Mouse (Mus musculus) ovary, adult 10 weeks (tissue): ENCODE data around the gene Klhdc3. TPM values are rescaled to one million over a fixed set of nuclear protein-coding genes. Genes with fewer than 3 reads are reported as not detected.

ENCODE experiments used
- polyA plus RNA-seq: library from polyadenylated mRNA; stranded (reverse); fragments of 350-450 nt; fragmentation: Illumina TruSeq; extraction: RNeasy Lipid Tissue Mini Kit (QIAGEN cat#74804); gene quantifications from one replicate; pipeline ENCODE4 v1.2.3, GENCODE M21; 2014

The Klhdc3 gene
- 4.6 TPM for polyA plus RNA-seq

DNA sequence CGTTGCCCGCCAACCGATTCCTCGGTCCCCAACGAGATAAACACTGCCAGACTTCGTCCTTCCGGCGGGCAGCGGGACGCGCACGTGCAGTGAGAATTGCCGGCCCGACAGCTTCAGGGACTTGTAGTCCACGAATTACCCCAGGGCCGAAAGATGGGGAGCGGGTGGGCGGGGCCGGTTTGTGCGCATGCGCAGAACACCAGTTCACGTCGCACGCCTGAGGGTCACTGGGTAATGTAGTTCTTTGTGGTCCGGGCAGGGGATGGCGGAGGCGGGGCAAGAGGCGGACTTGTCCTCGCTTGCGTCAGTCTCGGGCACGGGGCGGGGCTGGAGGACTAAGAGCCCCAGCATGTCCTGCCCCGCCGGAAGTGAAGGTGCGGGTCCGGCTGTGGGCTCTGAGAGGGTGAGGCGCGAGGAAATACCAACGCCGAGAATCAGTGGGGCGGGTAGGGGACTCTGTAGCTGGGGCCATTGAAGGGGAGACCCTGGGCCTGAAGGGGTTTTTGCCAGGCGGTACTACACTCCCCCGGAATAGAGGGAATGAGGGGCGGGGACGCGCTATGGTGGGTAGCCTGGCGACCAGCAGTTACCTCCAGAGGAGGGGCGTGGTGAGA, at the start of gene Klhdc3:
Gene Klhdc3, minus strand, starts transcription at position 155 of the 614 bp plus-strand sequence.

GRCm38 (mm10) chr17:46728904-46729318, 48.2 kb upstream of the Klhdc3 start, which contains the start of gene Gnmt:
Gene Gnmt, minus strand, starts transcription at chr17:46729168.

DNA sequence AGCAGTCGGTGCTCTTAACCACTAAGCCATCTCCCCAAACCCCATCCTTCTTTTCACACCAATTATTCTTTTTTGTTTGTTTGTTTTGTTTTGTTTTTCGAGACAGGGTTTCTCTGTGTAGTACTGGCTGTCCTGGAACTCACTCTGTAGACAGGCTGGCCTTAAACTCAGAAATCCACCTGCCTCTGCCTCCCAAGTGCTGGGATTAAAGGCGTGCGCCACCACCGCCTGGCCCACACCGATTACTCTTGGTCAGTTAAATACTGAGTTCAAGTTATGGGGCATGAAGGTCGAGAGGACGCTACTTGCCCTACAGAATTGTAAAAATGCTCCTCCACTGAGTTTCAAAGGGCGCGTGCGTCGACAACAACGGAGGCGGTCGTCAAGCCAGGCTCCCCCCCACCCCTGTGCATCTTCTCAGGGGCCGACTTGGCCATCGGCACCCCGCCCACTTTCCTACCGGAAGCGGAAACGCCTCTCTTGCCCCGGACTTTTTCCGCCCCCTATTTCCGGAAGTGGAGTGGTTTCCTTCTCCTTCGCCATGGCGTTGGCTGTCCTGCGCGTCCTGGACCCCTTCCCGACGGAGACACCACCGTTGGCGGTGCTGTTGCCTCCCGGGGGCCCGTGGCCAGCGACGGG, 30.4 kb upstream of the Klhdc3 start, which contains the start of gene Pex6:
Gene Pex6, plus strand, starts transcription at position 505 of the 639 bp plus-strand sequence.

GRCm38 (mm10) chr17:46704887-46705835, 24.4 kb upstream of the Klhdc3 start, which contains the start of gene Ppp2r5d:
Gene Ppp2r5d, minus strand, starts transcription at chr17:46705111.

DNA sequence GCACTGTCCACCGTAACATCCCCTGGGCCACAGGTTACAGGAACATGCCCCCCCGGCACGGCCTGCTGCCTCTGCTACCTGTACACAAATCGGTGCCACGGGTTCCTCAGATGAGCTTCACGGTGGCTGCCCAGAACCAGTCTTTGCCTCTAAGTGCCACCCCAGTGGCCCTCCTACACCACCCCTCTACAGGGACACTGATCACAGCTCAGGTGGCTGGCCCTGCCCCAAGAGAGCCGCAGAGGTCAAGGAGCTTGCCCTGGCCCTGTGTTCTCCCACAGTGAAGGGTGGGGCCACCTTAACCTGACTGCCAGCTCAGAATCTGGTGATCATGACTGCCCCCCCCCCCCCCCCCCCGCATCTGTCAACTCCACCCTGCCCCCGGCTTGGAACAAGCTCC, 2.3 kb downstream of the Klhdc3 start, which contains the start of gene Mea1:
Gene Mea1, plus strand, starts transcription at position 378 of the 400 bp plus-strand sequence.

DNA sequence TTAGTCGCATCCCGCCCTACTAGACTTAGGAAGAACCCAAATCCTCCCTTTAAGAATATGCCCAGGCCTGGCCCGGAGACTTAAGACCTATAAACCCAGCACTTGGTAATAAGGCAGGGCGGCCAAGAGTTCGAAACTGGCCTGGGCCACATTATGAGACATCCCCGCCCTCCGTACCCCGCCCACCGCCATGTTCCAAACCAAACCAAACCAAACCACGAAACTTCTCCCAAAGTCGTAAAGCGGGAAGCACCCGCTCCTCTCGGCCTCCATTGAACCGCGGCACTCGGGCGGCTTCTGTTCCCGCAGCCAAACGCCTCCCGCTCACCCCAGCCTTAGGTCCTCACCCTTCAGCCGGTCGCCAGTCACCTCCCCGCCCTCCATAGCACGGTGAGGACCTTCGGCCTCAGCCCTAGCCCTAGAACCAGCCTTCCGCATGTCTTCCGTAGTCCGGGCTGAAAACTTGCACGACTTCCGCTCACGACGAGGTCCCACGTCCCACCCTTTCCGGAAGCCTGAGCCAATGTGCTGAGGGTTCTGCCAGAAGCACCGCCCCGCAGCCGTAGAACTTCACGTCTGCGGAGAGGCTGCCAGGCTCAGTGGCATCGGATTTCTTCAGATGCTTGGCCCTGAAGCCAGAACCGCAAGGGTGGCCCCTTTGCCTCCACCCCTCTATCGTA, 6.7 kb downstream of the Klhdc3 start, which contains the start of gene Rrp36:
Gene Rrp36, minus strand, starts transcription at position 503 of the 680 bp plus-strand sequence.

DNA sequence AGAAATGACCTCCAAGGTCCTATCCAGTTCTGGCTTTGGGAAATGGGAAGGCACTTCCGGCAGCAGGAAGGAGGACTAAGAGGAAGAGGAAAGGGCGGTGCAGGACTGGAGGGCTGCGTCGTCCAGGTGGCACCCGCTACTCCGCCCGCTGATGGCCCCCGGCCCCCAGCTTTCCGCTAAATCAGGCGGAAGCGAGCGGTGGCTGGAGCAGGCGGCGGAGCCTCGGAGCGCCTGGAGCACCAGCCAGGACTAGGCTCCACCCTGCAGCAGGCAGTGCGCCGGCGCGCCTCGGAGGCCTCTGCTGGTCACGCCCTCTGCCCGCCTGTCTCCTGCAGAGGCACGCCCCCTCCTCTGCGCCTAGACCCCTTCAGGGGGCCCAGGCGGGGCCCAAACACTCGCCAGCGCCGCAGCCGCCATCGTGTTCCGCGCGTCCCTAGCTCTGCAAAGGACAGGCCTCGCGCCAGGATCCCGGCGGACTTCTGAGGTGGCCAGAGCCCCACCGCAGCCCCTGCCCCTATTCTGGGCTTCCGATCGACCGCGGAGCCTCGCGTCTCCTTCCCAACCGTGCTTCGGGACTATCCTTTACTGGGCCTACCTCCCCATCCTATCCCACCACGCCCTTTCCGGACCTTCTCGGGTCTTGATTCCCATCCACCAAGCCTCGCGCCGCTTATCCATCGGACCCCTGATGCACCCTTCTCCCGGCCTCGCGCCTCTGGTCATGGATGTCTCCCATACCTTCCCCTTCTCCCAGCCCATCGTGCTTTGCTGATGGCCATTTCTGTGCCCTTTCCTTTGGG, 30.3 kb downstream of the Klhdc3 start, which contains the start of gene Cul7:
Gene Cul7, plus strand, starts transcription at position 106 of the 800 bp plus-strand sequence.

GRCm38 (mm10) chr17:46645561-46646321, 35.0 kb downstream of the Klhdc3 start, which contains the start of the genes Klc4 and Mrpl2:
Gene Klc4, minus strand, starts transcription at chr17:46646022.
Gene Mrpl2, plus strand, starts transcription at chr17:46646229.

DNA sequence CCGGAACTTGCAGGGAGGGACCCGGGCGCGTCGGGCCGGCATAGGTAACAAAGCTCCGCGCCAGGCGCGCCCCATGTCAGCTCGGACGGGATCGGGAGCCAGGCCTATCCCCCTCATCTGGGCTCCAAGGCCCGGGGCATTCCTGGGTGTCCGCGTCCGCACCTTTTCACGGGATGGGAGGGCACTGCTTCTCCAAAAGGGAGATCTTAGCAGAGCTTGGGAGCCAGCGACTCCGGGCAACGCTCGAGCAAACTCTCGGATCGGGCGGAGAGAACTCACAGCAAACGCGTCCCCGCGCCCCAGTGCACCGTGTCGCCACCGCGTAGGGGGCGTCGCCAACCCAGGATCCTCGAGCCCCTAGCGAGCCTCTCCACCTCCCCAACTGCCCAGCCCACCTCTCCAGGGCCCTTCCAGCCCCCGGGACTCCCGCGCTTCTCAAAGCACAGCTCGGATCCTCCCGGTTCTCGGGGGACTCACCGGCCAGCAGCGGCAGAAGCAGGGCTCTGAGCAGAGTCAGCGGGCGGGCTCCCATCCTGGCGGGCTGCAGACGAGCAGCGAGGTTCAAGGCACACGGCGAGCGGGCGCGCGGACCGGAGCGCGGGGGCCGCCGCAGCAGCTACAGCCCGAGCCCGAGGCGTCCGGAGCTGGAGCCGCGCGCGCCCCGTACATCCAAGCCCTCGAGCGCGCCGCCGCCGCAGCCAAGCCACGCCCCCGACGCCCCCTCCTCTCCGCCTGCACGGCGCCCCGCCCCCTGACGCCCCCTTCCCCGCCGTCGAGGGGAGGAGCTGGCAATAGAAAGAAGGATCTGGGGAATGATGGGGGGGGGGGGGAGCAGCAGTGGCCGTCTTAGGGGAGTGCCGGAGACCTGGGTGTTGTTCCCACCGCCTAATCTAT, 51.7 kb downstream of the Klhdc3 start, which contains the start of gene Ptk7:
Gene Ptk7, minus strand, starts transcription at position 714 of the 894 bp plus-strand sequence.

Other genes with a start within 250 kb of the Klhdc3 start
- gene Slc22a7, start 242.5 kb downstream of the Klhdc3 start, polyA plus RNA-seq = not detected
- 0.11 TPM for gene Ttbk1, start 193.2 kb downstream of the Klhdc3 start, polyA plus RNA-seq
- gene Dnph1, start 184.2 kb downstream of the Klhdc3 start, polyA plus RNA-seq = 7.6 TPM
- gene Cul9, start 134.5 kb downstream of the Klhdc3 start, polyA plus RNA-seq = 2.8 TPM
- 0.34 TPM for gene Srf, start 124.7 kb downstream of the Klhdc3 start, polyA plus RNA-seq
- 0.57 TPM for gene Ptk7, start 51.4 kb downstream of the Klhdc3 start, polyA plus RNA-seq
- not detected for gene Klc4, start 34.9 kb downstream of the Klhdc3 start, polyA plus RNA-seq
- 0.83 TPM for gene Mrpl2, start 34.7 kb downstream of the Klhdc3 start, polyA plus RNA-seq
- gene Cul7, start 30.6 kb downstream of the Klhdc3 start, polyA plus RNA-seq = 0.37 TPM
- 2.2 TPM for gene Rrp36, start 6.6 kb downstream of the Klhdc3 start, polyA plus RNA-seq
- 2.4 TPM for gene Mea1, start 2.1 kb downstream of the Klhdc3 start, polyA plus RNA-seq
- gene Ppp2r5d, start 24.2 kb upstream of the Klhdc3 start, polyA plus RNA-seq = 9.5 TPM
- 0.46 TPM for gene Pex6, start 30.5 kb upstream of the Klhdc3 start, polyA plus RNA-seq
- not detected for gene Gnmt, start 48.3 kb upstream of the Klhdc3 start, polyA plus RNA-seq
- gene Cnpy3, start 71.3 kb upstream of the Klhdc3 start, polyA plus RNA-seq = 3.2 TPM
- gene Ptcra, start 82.8 kb upstream of the Klhdc3 start, polyA plus RNA-seq = not detected
- 11.5 TPM for gene 2310039H08Rik, start 91.7 kb upstream of the Klhdc3 start, polyA plus RNA-seq
- 31.4 TPM for gene Rpl7l1, start 101.8 kb upstream of the Klhdc3 start, polyA plus RNA-seq
- gene Bicral, start 177.6 kb upstream of the Klhdc3 start, polyA plus RNA-seq = 12.3 TPM
- 2.1 TPM for gene Tbcc, start 209.8 kb upstream of the Klhdc3 start, polyA plus RNA-seq
- gene Prph2, start 229.5 kb upstream of the Klhdc3 start, polyA plus RNA-seq = not detected